Mouse (Mus musculus): Measurements from ENCODE around the gene Ostn. TPM values are rescaled to one million over a fixed set of nuclear protein-coding genes. Genes with fewer than 3 reads are reported as not detected.
"Not testable (repeated sequence)": the region's sequence is repeated elsewhere in the genome, so short reads cannot be mapped to it uniquely, and the experiment has no call there.

Ostn gene
- not detected in 2 replicates for polyA plus RNA-seq (2012; ENCODE audit: insufficient read depth, insufficient read length, low replicate concordance, missing spikeins)

- not testable (repeated sequence) for H3K27ac ChIP-seq (ENCODE audit: insufficient read depth, low read depth, low read length); H3K4me3 ChIP-seq (ENCODE audit: insufficient read depth, low read depth, low read length); H3K4me1 ChIP-seq (ENCODE audit: control insufficient read depth, insufficient read depth, low read length)
- WGBS: 63% methylated on average over 4 of the region's 4 CpGs
Observed at GRCm38 (mm10) chr16:27307189-27307588, at the start of gene Ostn. Gene Ostn, plus strand, starts transcription at chr16:27307489.

- Histone ChIP-seq H3K27ac (ENCODE audit: insufficient read depth, low read depth, low read length) (no peak overlapping the region), H3K4me3 (ENCODE audit: insufficient read depth, low read depth, low read length) (no peak overlapping the region), H3K4me1 (ENCODE audit: control insufficient read depth, insufficient read depth, low read length) (no peaks in the 10 kb centered on the region)
- 89% methylated on average over 4 of the region's 4 CpGs for WGBS
- TF ChIP-seq CTCF (IDR thresholded peaks at IDR 0.05; ENCODE audit: insufficient read depth, low read depth, low read length) (no peak), POLR2A (IDR thresholded peaks at IDR 0.05; ENCODE audit: insufficient read depth, low read depth, low read length) (no peak)
Observed at GRCm38 (mm10) chr16:27268748-27269147, 38.5 kb upstream of the Ostn start.

- H3K4me3 ChIP-seq (ENCODE audit: insufficient read depth, low read depth, low read length): no peak overlapping the region
- no peak for TF ChIP-seq POLR2A (IDR thresholded peaks at IDR 0.05; ENCODE audit: insufficient read depth, low read depth, low read length)
- no peak for TF ChIP-seq CTCF (IDR thresholded peaks at IDR 0.05; ENCODE audit: insufficient read depth, low read depth, low read length)
- 81% methylated on average over 3 of the region's 3 CpGs for WGBS
- no peak overlapping the region for H3K27ac ChIP-seq (ENCODE audit: insufficient read depth, low read depth, low read length)
- no peaks in the 10 kb centered on the region for H3K4me1 ChIP-seq (ENCODE audit: control insufficient read depth, insufficient read depth, low read length)
Observed at GRCm38 (mm10) chr16:27287410-27287809, 19.9 kb upstream of the Ostn start.

GRCm38 (mm10) chr16:27296508-27296907, 10.8 kb upstream of the Ostn start:
- Histone ChIP-seq H3K4me3 (ENCODE audit: insufficient read depth, low read depth, low read length) (no peak overlapping the region), H3K27ac (ENCODE audit: insufficient read depth, low read depth, low read length) (no peak overlapping the region), H3K4me1 (ENCODE audit: control insufficient read depth, insufficient read depth, low read length) (no peaks in the 10 kb centered on the region)
- no peak for TF ChIP-seq POLR2A (IDR thresholded peaks at IDR 0.05; ENCODE audit: insufficient read depth, low read depth, low read length)
- TF ChIP-seq CTCF (IDR thresholded peaks at IDR 0.05; ENCODE audit: insufficient read depth, low read depth, low read length): no peak
- WGBS: 70% methylated on average over 3 of the region's 3 CpGs

GRCm38 (mm10) chr16:27296929-27297328, 10.4 kb upstream of the Ostn start:
- TF ChIP-seq POLR2A (IDR thresholded peaks at IDR 0.05; ENCODE audit: insufficient read depth, low read depth, low read length) (no peak), CTCF (IDR thresholded peaks at IDR 0.05; ENCODE audit: insufficient read depth, low read depth, low read length) (no peak)
- no peak overlapping the region for H3K27ac ChIP-seq (ENCODE audit: insufficient read depth, low read depth, low read length)
- no peak overlapping the region for H3K4me3 ChIP-seq (ENCODE audit: insufficient read depth, low read depth, low read length)
- H3K4me1 ChIP-seq (ENCODE audit: control insufficient read depth, insufficient read depth, low read length): no peaks in the 10 kb centered on the region
- 89% methylated on average over 2 of the region's 2 CpGs for WGBS

GRCm38 (mm10) chr16:27319099-27319498, 11.8 kb downstream of the Ostn start:
- no peaks in the 10 kb centered on the region for H3K4me1 ChIP-seq (ENCODE audit: control insufficient read depth, insufficient read depth, low read length)
- 64% methylated on average over 1 of the region's 1 CpGs for WGBS
- no peak for TF ChIP-seq CTCF (IDR thresholded peaks at IDR 0.05; ENCODE audit: insufficient read depth, low read depth, low read length)
- no peak for TF ChIP-seq POLR2A (IDR thresholded peaks at IDR 0.05; ENCODE audit: insufficient read depth, low read depth, low read length)
- no peak overlapping the region for H3K4me3 ChIP-seq (ENCODE audit: insufficient read depth, low read depth, low read length)
- no peak overlapping the region for H3K27ac ChIP-seq (ENCODE audit: insufficient read depth, low read depth, low read length)

- TF ChIP-seq POLR2A (IDR thresholded peaks at IDR 0.05; ENCODE audit: insufficient read depth, low read depth, low read length): no peak
- TF ChIP-seq CTCF (IDR thresholded peaks at IDR 0.05; ENCODE audit: insufficient read depth, low read depth, low read length): no peak
- H3K4me1 ChIP-seq (ENCODE audit: control insufficient read depth, insufficient read depth, low read length): no peaks in the 10 kb centered on the region
- no peak overlapping the region for H3K27ac ChIP-seq (ENCODE audit: insufficient read depth, low read depth, low read length)
Observed at GRCm38 (mm10) chr16:27322047-27322446, 14.8 kb downstream of the Ostn start.

GRCm38 (mm10) chr16:27326463-27326862, 19.2 kb downstream of the Ostn start:
- 94% methylated on average over 2 of the region's 2 CpGs for WGBS
- Histone ChIP-seq H3K4me3 (ENCODE audit: insufficient read depth, low read depth, low read length) (no peak overlapping the region), H3K4me1 (ENCODE audit: control insufficient read depth, insufficient read depth, low read length) (no peaks in the 10 kb centered on the region), H3K27ac (ENCODE audit: insufficient read depth, low read depth, low read length) (no peak overlapping the region)
- no peak for TF ChIP-seq CTCF (IDR thresholded peaks at IDR 0.05; ENCODE audit: insufficient read depth, low read depth, low read length)
- TF ChIP-seq POLR2A (IDR thresholded peaks at IDR 0.05; ENCODE audit: insufficient read depth, low read depth, low read length): no peak

More at GRCm38 (mm10) chr16:27322047-27322446, 14.8 kb downstream of the Ostn start:
- H3K4me3 ChIP-seq (ENCODE audit: insufficient read depth, low read depth, low read length): no peak overlapping the region

- Histone ChIP-seq H3K27ac (ENCODE audit: insufficient read depth, low read depth, low read length) (no peak overlapping the region), H3K4me3 (ENCODE audit: insufficient read depth, low read depth, low read length) (no peak overlapping the region), H3K4me1 (ENCODE audit: control insufficient read depth, insufficient read depth, low read length) (no peaks in the 10 kb centered on the region)
- TF ChIP-seq POLR2A (IDR thresholded peaks at IDR 0.05; ENCODE audit: insufficient read depth, low read depth, low read length): no peak
- TF ChIP-seq CTCF (IDR thresholded peaks at IDR 0.05; ENCODE audit: insufficient read depth, low read depth, low read length): no peak
- WGBS: 67% methylated on average over 3 of the region's 3 CpGs
Observed at GRCm38 (mm10) chr16:27347521-27347920, 40.2 kb downstream of the Ostn start.

- WGBS: 80% methylated on average over 1 of the region's 1 CpGs
- H3K4me1 ChIP-seq (ENCODE audit: control insufficient read depth, insufficient read depth, low read length): no peaks in the 10 kb centered on the region
- no peak for TF ChIP-seq CTCF (IDR thresholded peaks at IDR 0.05; ENCODE audit: insufficient read depth, low read depth, low read length)
- TF ChIP-seq POLR2A (IDR thresholded peaks at IDR 0.05; ENCODE audit: insufficient read depth, low read depth, low read length): no peak
- no peak overlapping the region for H3K4me3 ChIP-seq (ENCODE audit: insufficient read depth, low read depth, low read length)
- H3K27ac ChIP-seq (ENCODE audit: insufficient read depth, low read depth, low read length): no peak overlapping the region
Observed at GRCm38 (mm10) chr16:27348359-27348758, 41.1 kb downstream of the Ostn start.
